Mouse (Mus musculus) gastrocnemius, adult 2 months (tissue): ENCODE measurements around the gene Gdf11. TPM values are rescaled to one million over a fixed set of nuclear protein-coding genes. Genes with fewer than 3 reads are reported as not detected.

Experiments used
- DNase-seq: peaks from one replicate; pipeline ENCODE4 v3.0.0; 2022
- H3K27ac ChIP-seq: fragments of 200-600 bp; 2 replicates; pipeline ENCODE4 v1.8.1; 2022; ENCODE audit warnings: mild to moderate bottlenecking
- H3K4me3 ChIP-seq: fragments of 200-600 bp; 2 replicates; pipeline ENCODE4 v1.8.1; 2022; ENCODE audit warnings: mild to moderate bottlenecking, moderate library complexity
- CTCF ChIP-seq: fragments of 200-600 bp; IDR thresholded peaks from 2 replicates; pipeline ENCODE4 v1.8.1; 2022; ENCODE audit warnings: antibody characterized with exemption, mild to moderate bottlenecking, moderate library complexity
- intact Hi-C: fragments of 180-260 bp; cut with DNase I; formaldehyde crosslinking; loops from one replicate; pipeline ENCODE4 v1.15.1; 2025
- total RNA-seq, 2 experiments: library from RNA; stranded (reverse); gene quantifications; 2 replicates each; pipeline ENCODE4 v1.2.3; 2021

The Gdf11 gene
- total RNA-seq, 2 experiments from 2014 or later = 4.8 to 5.2 TPM

GRCm38 (mm10) chr10:128916665-128917064 is 25.1 kb upstream of the Gdf11 start:
- TF ChIP-seq CTCF = no peak
- DNase-seq = no peak
- H3K4me3 ChIP-seq = no peak overlapping the region
- no peak overlapping the region for H3K27ac ChIP-seq
- intact Hi-C loops = no loop called here

GRCm38 (mm10) chr10:128915550-128915949 is 24.0 kb upstream of the Gdf11 start:
- TF ChIP-seq CTCF = peak; percentile 47
- no peak for DNase-seq
- H3K27ac ChIP-seq = no peak overlapping the region
- H3K4me3 ChIP-seq = no peak overlapping the region
- intact Hi-C loops = no loop called here

- no peak for TF ChIP-seq CTCF
- peak overlapping the region; percentile 48; the same call in 1 of the 2 replicates for H3K27ac ChIP-seq
- H3K4me3 ChIP-seq = no peak overlapping the region
- no peak for DNase-seq
- intact Hi-C loops = loop anchor here (5.0 kb wide), 1 partner anchor 34 kb away; no protein-coding TSS in a partner anchor
These were observed 22.2 kb upstream of the Gdf11 start for GRCm38 (mm10) chr10:128913696-128914095.

- intact Hi-C loops = loop anchor here (5.0 kb wide), 1 partner anchor 34 kb away; no protein-coding TSS in a partner anchor
- no peak overlapping the region; the same call in 1 of the 2 replicates for H3K4me3 ChIP-seq
- DNase-seq = peak; percentile 89
- no peak; the same call in 1 of the 2 replicates for TF ChIP-seq CTCF
- peak overlapping the region; percentile 48 for H3K27ac ChIP-seq
These were observed 21.7 kb upstream of the Gdf11 start for GRCm38 (mm10) chr10:128913219-128913618.

GRCm38 (mm10) chr10:128912791-128913190 is 21.3 kb upstream of the Gdf11 start:
- no peak for DNase-seq
- H3K4me3 ChIP-seq = no peak overlapping the region; the same call in 1 of the 2 replicates
- H3K27ac ChIP-seq = peak overlapping the region; percentile 48
- no peak for TF ChIP-seq CTCF
- intact Hi-C loops = loop anchor here (5.0 kb wide), 1 partner anchor 35 kb away; no protein-coding TSS in a partner anchor

- Histone ChIP-seq H3K4me3 (peak overlapping the region; percentile 100), H3K27ac (peak overlapping the region; percentile 48; the same call in 1 of the 2 replicates)
- intact Hi-C loops = loop anchor here (5.0 kb wide), 1 partner anchor 35 kb away; no protein-coding TSS in a partner anchor
- no peak for DNase-seq
- no peak for TF ChIP-seq CTCF
These were observed 20.8 kb upstream of the Gdf11 start for GRCm38 (mm10) chr10:128912268-128912667.

- peak overlapping the region; percentile 99 for H3K27ac ChIP-seq
- peak overlapping the region; percentile 100 for H3K4me3 ChIP-seq
- no peak for DNase-seq
- intact Hi-C loops = loop anchor here (5.0 kb wide), 1 partner anchor 36 kb away; no protein-coding TSS in a partner anchor
- TF ChIP-seq CTCF = no peak
These were observed 19.9 kb upstream of the Gdf11 start for GRCm38 (mm10) chr10:128911430-128911829.

GRCm38 (mm10) chr10:128910066-128910841 is 18.7 kb upstream of the Gdf11 start:
- H3K27ac ChIP-seq = peak overlapping the region; percentile 99
- peak overlapping the region; percentile 100 for H3K4me3 ChIP-seq
- DNase-seq = peak; percentile 73
- TF ChIP-seq CTCF = no peak
- intact Hi-C loops = loop anchor here (5.0 kb wide), 1 partner anchor 37 kb away; no protein-coding TSS in a partner anchor

GRCm38 (mm10) chr10:128909567-128910028 is 18.1 kb upstream of the Gdf11 start:
- DNase-seq = peak; percentile 96
- Histone ChIP-seq H3K4me3 (peak overlapping the region; percentile 100), H3K27ac (peak overlapping the region; percentile 99)
- no peak for TF ChIP-seq CTCF
- intact Hi-C loops = loop anchor here (5.0 kb wide), 1 partner anchor 38 kb away; no protein-coding TSS in a partner anchor

- intact Hi-C loops = no loop called here
- TF ChIP-seq CTCF = no peak
- DNase-seq = no peak
- Histone ChIP-seq H3K27ac (peak overlapping the region; percentile 99), H3K4me3 (peak overlapping the region; percentile 100)
These were observed 17.4 kb upstream of the Gdf11 start for GRCm38 (mm10) chr10:128908778-128909448.

GRCm38 (mm10) chr10:128904812-128905211 is 13.3 kb upstream of the Gdf11 start:
- DNase-seq = no peak
- intact Hi-C loops = no loop called here
- no peak overlapping the region for H3K27ac ChIP-seq
- TF ChIP-seq CTCF = no peak
- H3K4me3 ChIP-seq = no peak overlapping the region

GRCm38 (mm10) chr10:128902409-128902988 is 11.0 kb upstream of the Gdf11 start:
- no peak overlapping the region for H3K4me3 ChIP-seq
- intact Hi-C loops = no loop called here
- TF ChIP-seq CTCF = no peak
- H3K27ac ChIP-seq = no peak overlapping the region
- no peak for DNase-seq
